Comparison of ENCODE assay signal across 15 mouse cellular contexts in genomic region chr4:53596063-53596895, GRCm38 (mm10). TPM values are rescaled to one million over a fixed set of nuclear protein-coding genes. Genes with fewer than 3 reads are reported as not detected.
DNase-seq lines count a peak whose midpoint lies in the region; ATAC-seq and TF ChIP-seq lines count a peak whose summit lies in the region.
"Had no signal": no experiment of that assay in that cellular context is flagged by ENCODE, and none has a peak within 500 bp of the region (broad histone marks: within the 10 kb centered on the region; RNA-seq: fewer than 3 reads in every experiment).

No protein-coding gene starts in this region.

- H3K4me2 ChIP-seq in lung, embryonic 15.5 days, result no peak overlapping the region
- peak overlapping the region; percentile 27; the same call in 1 of the 2 replicates for H3K4me2 ChIP-seq in liver, embryonic 13.5 days
- H3K4me2 ChIP-seq in stomach, embryonic 16.5 days (ENCODE audit: low read depth, low read length), result no peak overlapping the region
- H3K4me2 ChIP-seq: embryonic facial prominence, embryonic 15.5 days; hindbrain, embryonic 15.5 days had no signal

- H3K27ac ChIP-seq in gastrocnemius, adult 2 months, result peak overlapping the region; percentile 53
- peak overlapping the region; percentile 48; the same call in 1 of the 2 replicates for H3K27ac ChIP-seq in lung, embryonic 15.5 days
- peak overlapping the region; percentile 83 for H3K27ac ChIP-seq in liver, embryonic 13.5 days
- H3K27ac ChIP-seq in stomach, embryonic 16.5 days (ENCODE audit: low read length), result peak overlapping the region; percentile 30
- H3K27ac ChIP-seq in thymus, adult 2 months (ENCODE audit: control insufficient read depth, insufficient read depth, low read length), result no peak overlapping the region
- H3K27ac ChIP-seq: embryonic facial prominence, embryonic 15.5 days; hindbrain, embryonic 15.5 days had no signal

- intact Hi-C loops in gastrocnemius, adult 2 months (cut with DNase I), result no loop called here

- no peaks in the 10 kb centered on the region for H3K9me3 ChIP-seq in lung, embryonic 15.5 days
- H3K9me3 ChIP-seq in liver, embryonic 13.5 days (replicated peaks), result no peaks in the 10 kb centered on the region
- H3K9me3 ChIP-seq in stomach, embryonic 16.5 days (replicated peaks; ENCODE audit: control insufficient read depth, low read length), result no peaks in the 10 kb centered on the region
- H3K9me3 ChIP-seq: embryonic facial prominence, embryonic 15.5 days; hindbrain, embryonic 15.5 days; megakaryocyte, embryonic 14.5 days had no signal

- no peak for ATAC-seq in lung, embryonic 15.5 days (ENCODE audit: borderline replicate concordance, extremely low read depth, low FRiP score, low TSS enrichment)
- no peak for ATAC-seq in liver, embryonic 13.5 days (ENCODE audit: low read depth)
- ATAC-seq in stomach, embryonic 16.5 days (ENCODE audit: insufficient read depth, low FRiP score), result 0 out of 2 replicates have a peak, but pooled peaks have one; percentile 23

- 58% methylated on average over 15 of the region's 15 CpGs for WGBS in lung, embryonic 15.5 days
- 71% methylated on average over 15 of the region's 15 CpGs for WGBS in liver, embryonic 13.5 days (ENCODE audit: insufficient replicate concordance)
- 70% methylated on average over 15 of the region's 15 CpGs for WGBS in stomach, embryonic 16.5 days
- 95% methylated on average over 15 of the region's 15 CpGs for WGBS in thymus, adult 2 months

- no peak for DNase-seq in gastrocnemius, adult 2 months
- DNase-seq in gastrocnemius, postnatal 25 days, result no peak
- no peak for DNase-seq in lung, postnatal 14 days
- no peak for DNase-seq in liver, embryonic 13.5 days
- no peak for DNase-seq in thymus, adult 2 months
- no peak for DNase-seq in embryo, embryonic 11 days
- DNase-seq: cerebellum, adult 18-20 months; gastrocnemius, postnatal 14 days; right cerebral cortex, postnatal 14 days; thymus, postnatal 14 days had no signal

- H3K9ac ChIP-seq in lung, embryonic 15.5 days, result no peak overlapping the region
- no peak overlapping the region for H3K9ac ChIP-seq in liver, embryonic 13.5 days
- H3K9ac ChIP-seq in stomach, embryonic 16.5 days (ENCODE audit: low read length), result peak overlapping the region; percentile 16; the same call in 1 of the 2 replicates
- H3K9ac ChIP-seq: embryonic facial prominence, embryonic 15.5 days; hindbrain, embryonic 15.5 days had no signal

- TF ChIP-seq POLR2A in thymus, adult 2 months (IDR thresholded peaks at IDR 0.05; ENCODE audit: control insufficient read depth, extremely low read depth, insufficient read depth, low read length, poor library complexity), result no peak

- H3K4me3 ChIP-seq in gastrocnemius, adult 2 months, result no peak overlapping the region
- no peak overlapping the region for H3K4me3 ChIP-seq in lung, embryonic 15.5 days
- H3K4me3 ChIP-seq in liver, embryonic 13.5 days (replicated peaks), result peak overlapping the region; percentile 14; the same call in 1 of the 2 replicates
- H3K4me3 ChIP-seq in stomach, embryonic 16.5 days (replicated peaks; ENCODE audit: low read length), result no peak overlapping the region
- no peak overlapping the region for H3K4me3 ChIP-seq in thymus, adult 2 months (ENCODE audit: control insufficient read depth, insufficient read depth, low read length)
- H3K4me3 ChIP-seq: embryonic facial prominence, embryonic 15.5 days; hindbrain, embryonic 15.5 days; megakaryocyte, embryonic 14.5 days had no signal

- H3K27me3 ChIP-seq in lung, embryonic 15.5 days, result no peaks in the 10 kb centered on the region
- H3K27me3 ChIP-seq in liver, embryonic 13.5 days, result no peaks in the 10 kb centered on the region
- H3K27me3 ChIP-seq in stomach, embryonic 16.5 days (ENCODE audit: control insufficient read depth, insufficient read depth, low read length), result no peaks in the 10 kb centered on the region
- no peaks in the 10 kb centered on the region for H3K27me3 ChIP-seq in thymus, adult 2 months (ENCODE audit: control insufficient read depth, insufficient read depth, low read length)
- H3K27me3 ChIP-seq: embryonic facial prominence, embryonic 15.5 days; hindbrain, embryonic 15.5 days had no signal

- no peak for TF ChIP-seq CTCF in gastrocnemius, adult 2 months (IDR thresholded peaks at IDR 0.05)
- TF ChIP-seq CTCF in thymus, adult 2 months (IDR thresholded peaks at IDR 0.05; ENCODE audit: borderline replicate concordance, control insufficient read depth, extremely low read depth, insufficient read depth, low read length, poor library complexity), result no peak

- H3K36me3 ChIP-seq in lung, embryonic 15.5 days, result no peaks in the 10 kb centered on the region
- no peaks in the 10 kb centered on the region for H3K36me3 ChIP-seq in liver, embryonic 13.5 days
- no peaks in the 10 kb centered on the region for H3K36me3 ChIP-seq in stomach, embryonic 16.5 days (ENCODE audit: control insufficient read depth, insufficient read depth, low read length)
- no peaks in the 10 kb centered on the region for H3K36me3 ChIP-seq in thymus, adult 2 months (ENCODE audit: control insufficient read depth, insufficient read depth, low read length)
- H3K36me3 ChIP-seq: embryonic facial prominence, embryonic 15.5 days; hindbrain, embryonic 15.5 days had no signal

- peaks cover 21% of the 10 kb centered on the region for H3K4me1 ChIP-seq in lung, embryonic 15.5 days
- H3K4me1 ChIP-seq in liver, embryonic 13.5 days (replicated peaks), result no peaks in the 10 kb centered on the region
- H3K4me1 ChIP-seq in stomach, embryonic 16.5 days (ENCODE audit: control insufficient read depth, insufficient read depth, low read length), result 0 out of 2 replicates have a peak, but pooled peaks cover 6% of the 10 kb centered on the region
- H3K4me1 ChIP-seq in thymus, adult 2 months (replicated peaks; ENCODE audit: control insufficient read depth, insufficient read depth, low read length), result no peaks in the 10 kb centered on the region
- H3K4me1 ChIP-seq: embryonic facial prominence, embryonic 15.5 days had no signal

RNA-seq across cellular contexts. Expression of gene Fsd1l, which starts 35.0 kb away (rescaled TPM):
- total RNA-seq in gastrocnemius, adult 2 months (2021), result 10 to 100 TPM; 10.7 to 12.8 TPM
- 10 to 100 TPM; 14.0 to 16.4 TPM for total RNA-seq in gastrocnemius, postnatal 25 days (2021)
- 9.1 and 10.7 TPM in 2 replicates for polyA plus RNA-seq in lung, embryonic 15.5 days (2015; fragmentation: Nextera tagmentation; extraction: Ambion mirVana)
- 1.1 and 1.9 TPM in 2 replicates for polyA plus RNA-seq in liver, embryonic 13.5 days (2015; fragmentation: Nextera tagmentation; extraction: Ambion mirVana)
- polyA plus RNA-seq in stomach, embryonic 16.5 days (2015; fragmentation: Nextera tagmentation; extraction: Ambion mirVana), result 7.1 and 9.8 TPM in 2 replicates
- 0.11 and 0.31 TPM in 2 replicates for polyA plus RNA-seq in thymus, adult 2 months (2012; rRNA removed)
